Comparison of ENCODE assay signal across 8 mouse cellular contexts in the genomic region with DNA sequence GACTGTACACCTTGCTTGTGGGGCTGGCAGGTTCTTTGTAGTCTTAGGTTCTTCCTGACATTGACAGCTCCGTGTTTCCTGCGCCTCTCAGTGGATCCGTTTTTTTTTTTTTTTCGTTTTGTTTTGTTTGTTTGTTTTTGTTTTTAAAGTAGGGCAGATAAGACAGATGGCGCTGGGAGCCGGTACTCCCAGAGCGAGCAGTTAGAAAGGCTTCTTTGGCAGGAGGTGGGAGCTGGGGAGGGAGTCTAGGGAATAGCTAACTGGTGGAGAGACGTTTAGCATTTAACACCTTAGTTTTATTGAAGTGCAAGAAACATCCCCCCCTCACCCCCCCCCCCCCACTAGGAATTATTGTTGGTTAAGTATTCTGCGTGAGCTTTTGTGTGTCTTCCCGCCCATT. TPM values are rescaled to one million over a fixed set of nuclear protein-coding genes. Genes with fewer than 3 reads are reported as not detected.
DNase-seq lines count a peak whose midpoint lies in the region; ATAC-seq and TF ChIP-seq lines count a peak whose summit lies in the region.

No protein-coding gene starts in this region.

- ATAC-seq in limb, embryonic 15.5 days (ENCODE audit: insufficient number of reproducible peaks, low FRiP score, low TSS enrichment, low read depth) = no peak
- ATAC-seq in stomach, postnatal 0 days (ENCODE audit: low FRiP score, low TSS enrichment) = no peak

- TF ChIP-seq POLR2A in heart, adult 2 months (IDR thresholded peaks at IDR 0.05; ENCODE audit: insufficient read depth, low read depth, low read length) = no peak
- TF ChIP-seq POLR2A in thymus, adult 2 months (IDR thresholded peaks at IDR 0.05; ENCODE audit: control insufficient read depth, extremely low read depth, insufficient read depth, low read length, poor library complexity) = no peak

- peak overlapping the region; percentile 63 for H3K4me3 ChIP-seq in heart, adult 2 months
- H3K4me3 ChIP-seq in thymus, adult 2 months (ENCODE audit: control insufficient read depth, insufficient read depth, low read length) = peak overlapping the region; percentile 75
- H3K4me3 ChIP-seq in limb, embryonic 15.5 days = peak overlapping the region; percentile 83
- H3K4me3 ChIP-seq in stomach, postnatal 0 days (ENCODE audit: low read depth, low read length) = peak overlapping the region; percentile 73

- no peak for TF ChIP-seq EP300 in heart, adult 2 months (IDR thresholded peaks at IDR 0.05; ENCODE audit: insufficient read depth, low read depth, low read length)
- no peak for TF ChIP-seq EP300 in stomach, postnatal 0 days (optimal IDR thresholded peaks at IDR 0.05)

- no peaks in the 10 kb centered on the region for H3K36me3 ChIP-seq in heart, adult 2 months (ENCODE audit: control insufficient read depth, insufficient read depth, low read length)
- no peaks in the 10 kb centered on the region for H3K36me3 ChIP-seq in thymus, adult 2 months (ENCODE audit: control insufficient read depth, insufficient read depth, low read length)
- H3K36me3 ChIP-seq in limb, embryonic 15.5 days = no peaks in the 10 kb centered on the region
- no peaks in the 10 kb centered on the region for H3K36me3 ChIP-seq in stomach, postnatal 0 days (ENCODE audit: control insufficient read depth, insufficient read depth, low read length)

- H3K27me3 ChIP-seq in heart, adult 2 months (ENCODE audit: control insufficient read depth, insufficient read depth, low read length) = no peaks in the 10 kb centered on the region
- no peaks in the 10 kb centered on the region for H3K27me3 ChIP-seq in thymus, adult 2 months (ENCODE audit: control insufficient read depth, insufficient read depth, low read length)
- no peaks in the 10 kb centered on the region for H3K27me3 ChIP-seq in limb, embryonic 15.5 days
- H3K27me3 ChIP-seq in stomach, postnatal 0 days (ENCODE audit: control insufficient read depth, insufficient read depth, low read length) = no peaks in the 10 kb centered on the region

- H3K4me2 ChIP-seq in limb, embryonic 15.5 days = peak overlapping the region; percentile 73
- peak overlapping the region; percentile 94 for H3K4me2 ChIP-seq in stomach, postnatal 0 days (replicated peaks; ENCODE audit: low read depth)

- intact Hi-C loops in heart, adult 2 months (cut with DNase I) = loop anchor here (5.0 kb wide), 2 partner anchors 131 to 319 kb away; no protein-coding TSS in a partner anchor
- intact Hi-C loops in gastrocnemius, postnatal 36 days (cut with DNase I) = loop anchor here (10.0 kb wide), 1 partner anchor 307 kb away; no protein-coding TSS in a partner anchor

- TF ChIP-seq CTCF in heart, adult 2 months (IDR thresholded peaks at IDR 0.05) = no peak
- no peak for TF ChIP-seq CTCF in thymus, adult 2 months (IDR thresholded peaks at IDR 0.05; ENCODE audit: borderline replicate concordance, control insufficient read depth, extremely low read depth, insufficient read depth, low read length, poor library complexity)
- TF ChIP-seq CTCF in stomach, postnatal 0 days (IDR thresholded peaks at IDR 0.05; ENCODE audit: low read depth) = no peak

- H3K9me3 ChIP-seq in limb, embryonic 15.5 days = no peaks in the 10 kb centered on the region
- no peaks in the 10 kb centered on the region for H3K9me3 ChIP-seq in stomach, postnatal 0 days (ENCODE audit: control insufficient read depth, low read length)

- peak overlapping the region; percentile 60 for H3K9ac ChIP-seq in heart, adult 2 months (ENCODE audit: low read depth, low read length)
- H3K9ac ChIP-seq in limb, embryonic 15.5 days = peak overlapping the region; percentile 84
- peak overlapping the region; percentile 77 for H3K9ac ChIP-seq in stomach, postnatal 0 days (ENCODE audit: low read length)

- DNase-seq in heart, adult 2 months = no peak
- no peak for DNase-seq in heart, adult 18-20 months
- no peak for DNase-seq in thymus, adult 2 months
- DNase-seq in thymus, postnatal 36 days = no peak
- DNase-seq in stomach, postnatal 0 days (ENCODE audit: low spot score) = no peak
- DNase-seq in gastrocnemius, postnatal 36 days = no peak
- no peak for DNase-seq in adrenal gland, postnatal 25 days

- under 1% methylated on average over 10 of the region's 10 CpGs for WGBS in heart, adult 2 months
- 1% methylated on average over 10 of the region's 10 CpGs for WGBS in thymus, adult 2 months
- WGBS in limb, embryonic 15.5 days = under 1% methylated on average over 10 of the region's 10 CpGs
- WGBS in stomach, postnatal 0 days = under 1% methylated on average over 10 of the region's 10 CpGs

- H3K4me1 ChIP-seq in heart, adult 2 months (ENCODE audit: control insufficient read depth, insufficient read depth, low read length) = no peaks in the 10 kb centered on the region
- H3K4me1 ChIP-seq in thymus, adult 2 months (replicated peaks; ENCODE audit: control insufficient read depth, insufficient read depth, low read length) = no peaks in the 10 kb centered on the region
- peaks cover 18% of the 10 kb centered on the region for H3K4me1 ChIP-seq in limb, embryonic 15.5 days
- no peaks in the 10 kb centered on the region for H3K4me1 ChIP-seq in stomach, postnatal 0 days (replicated peaks; ENCODE audit: control insufficient read depth, insufficient read depth)

- peak overlapping the region; percentile 56; the same call in 1 of the 2 replicates for H3K27ac ChIP-seq in heart, adult 2 months
- no peak overlapping the region for H3K27ac ChIP-seq in thymus, adult 2 months (ENCODE audit: control insufficient read depth, insufficient read depth, low read length)
- H3K27ac ChIP-seq in limb, embryonic 15.5 days = peak overlapping the region; percentile 79
- H3K27ac ChIP-seq in stomach, postnatal 0 days (replicated peaks) = peak overlapping the region; percentile 79; the same call in 1 of the 2 replicates

- no peaks in the 10 kb centered on the region for H3K79me2 ChIP-seq in heart, adult 2 months (replicated peaks; ENCODE audit: control insufficient read depth, insufficient read depth, low read length)

RNA-seq across cellular contexts. Expression of a gene that starts 0.8 kb away (rescaled TPM):
- 1 to 10 TPM; 1.8 to 2.0 TPM for total RNA-seq in heart, adult 2 months (2021)
- 0.51 and 0.64 TPM in 2 replicates for polyA plus RNA-seq in heart, adult 2 months (2012; rRNA removed)
- total RNA-seq in heart, adult 18-20 months (2021) = 1 to 10 TPM; 1.8 to 2.2 TPM
- polyA plus RNA-seq in thymus, adult 2 months (2012; rRNA removed) = 2.4 and 2.7 TPM in 2 replicates
- polyA plus RNA-seq in limb, embryonic 15.5 days (2015; fragmentation: Nextera tagmentation; extraction: Ambion mirVana) = 2.7 and 4.3 TPM in 2 replicates
- 0.98 and 1.2 TPM in 2 replicates for polyA plus RNA-seq in stomach, postnatal 0 days (2015; fragmentation: Nextera tagmentation; extraction: Ambion mirVana)
- under 1 TPM; 0.69 to 0.82 TPM for total RNA-seq in gastrocnemius, postnatal 36 days (2021)
- total RNA-seq in adrenal gland, postnatal 25 days (2021) = 12.8 and 13.4 TPM in 2 replicates
